Mouse (Mus musculus) megakaryocyte, embryonic 14.5 days (primary cell): ENCODE measurements at regions not wholly inside any gene's neighbourhood (a gene's known extent, or its start where the extent isn't known, plus 50 kb on each side); places are given as distances from the start of the nearest gene placed in this dataset.
"Not testable (repeated sequence)": the region's sequence is repeated elsewhere in the genome, so short reads cannot be mapped to it uniquely, and the experiment has no call there.

Source experiments
- H3K27me3 ChIP-seq: replicated peaks from 2 replicates; pipeline ENCODE3; 2012; ENCODE audit warnings: inconsistent platforms
- H3K36me3 ChIP-seq: replicated peaks from 2 replicates; pipeline ENCODE3; 2012; ENCODE audit warnings: low read length, inconsistent platforms, mixed read lengths
- H3K4me1 ChIP-seq: 2 replicates; pipeline ENCODE4 v1.6.1; 2012; ENCODE audit warnings: inconsistent platforms
- H3K4me3 ChIP-seq: replicated peaks from 2 replicates; pipeline ENCODE3; 2012; ENCODE audit warnings: moderate library complexity, mild to moderate bottlenecking, inconsistent platforms
- H3K9me3 ChIP-seq: 2 replicates; pipeline ENCODE4 v1.6.1; 2012; ENCODE audit warnings: inconsistent platforms
- FLI1 ChIP-seq: IDR thresholded peaks from 2 replicates; pipeline ENCODE4 v1.6.1; 2012; ENCODE audit warnings: low read length, inconsistent platforms, mixed read lengths
- GATA1 ChIP-seq: IDR thresholded peaks from 3 replicates; pipeline ENCODE4 v1.6.1; 2012; ENCODE audit warnings: mixed read lengths, low read length, inconsistent platforms, borderline replicate concordance

GRCm38 (mm10) chr3:36387431-36387830 lies 88.3 kb downstream of the Anxa5 start:
- TF ChIP-seq FLI1 (no peak), GATA1 (no peak)
- Histone ChIP-seq H3K9me3 (peaks cover 11% of the 10 kb centered on the region), H3K36me3 (no peaks in the 10 kb centered on the region), H3K4me1 (no peaks in the 10 kb centered on the region), H3K4me3 (no peak overlapping the region), H3K27me3 (no peaks in the 10 kb centered on the region)

GRCm38 (mm10) chr3:36383438-36383945 lies 92.2 kb downstream of the Anxa5 start:
- Histone ChIP-seq H3K4me3 (no peak overlapping the region), H3K4me1 (no peaks in the 10 kb centered on the region), H3K36me3 (no peaks in the 10 kb centered on the region), H3K9me3 (peaks cover 11% of the 10 kb centered on the region), H3K27me3 (no peaks in the 10 kb centered on the region)
- TF ChIP-seq FLI1 = no peak
- TF ChIP-seq GATA1 = no peak

GRCm38 (mm10) chr3:36381621-36382193 lies 94.0 kb downstream of the Anxa5 start:
- TF ChIP-seq GATA1 (no peak), FLI1 (no peak)
- Histone ChIP-seq H3K4me3 (no peak overlapping the region), H3K36me3 (no peaks in the 10 kb centered on the region), H3K9me3 (peaks cover 9% of the 10 kb centered on the region), H3K27me3 (no peaks in the 10 kb centered on the region), H3K4me1 (no peaks in the 10 kb centered on the region)

DNA sequence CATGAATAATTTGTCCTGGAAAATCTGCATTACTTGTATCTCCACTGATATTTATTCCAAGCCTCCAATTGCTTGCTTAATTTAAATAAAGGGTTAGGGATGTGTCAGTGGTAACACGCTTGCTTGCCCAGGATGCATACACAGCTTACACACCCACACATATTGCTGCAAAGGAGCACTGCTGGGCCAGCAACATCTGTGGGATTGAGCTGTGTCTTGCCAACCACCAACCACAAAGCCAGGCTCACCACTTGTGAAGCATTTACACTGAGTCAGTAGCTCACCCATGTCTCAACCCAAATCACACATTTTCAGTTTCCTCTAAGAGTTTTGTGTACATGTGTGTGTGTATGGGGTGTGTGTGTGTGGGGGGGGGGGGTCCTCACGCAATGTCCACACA lies 100.0 kb downstream of the Anxa5 start:
- H3K27me3 ChIP-seq = no peaks in the 10 kb centered on the region
- H3K4me1 ChIP-seq = no peaks in the 10 kb centered on the region; the same call in 1 of the 2 replicates
- TF ChIP-seq GATA1 (no peak), FLI1 (no peak)
- H3K4me3 ChIP-seq = no peak overlapping the region
- no peaks in the 10 kb centered on the region for H3K9me3 ChIP-seq
- no peaks in the 10 kb centered on the region for H3K36me3 ChIP-seq

DNA sequence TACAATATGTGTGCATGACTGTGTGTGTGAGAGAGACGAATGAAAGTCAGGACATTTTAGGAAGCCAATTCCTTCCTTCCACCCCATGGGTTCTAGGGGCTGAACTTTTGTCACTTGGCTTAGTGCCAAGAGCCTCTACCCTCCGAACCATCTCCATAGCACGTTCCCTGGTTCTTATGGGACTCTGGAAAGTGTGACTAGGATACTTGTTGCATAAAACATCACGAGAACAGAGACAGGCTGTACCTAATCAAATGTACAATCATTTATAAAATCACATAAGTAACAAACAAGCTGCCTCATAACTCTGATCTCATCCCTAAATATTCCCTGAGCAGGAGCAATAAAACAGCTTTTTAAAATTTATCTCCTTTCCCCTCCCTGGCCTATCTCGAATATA lies 100.8 kb downstream of the Anxa5 start:
- no peaks in the 10 kb centered on the region for H3K9me3 ChIP-seq
- no peak overlapping the region for H3K4me3 ChIP-seq
- no peaks in the 10 kb centered on the region; the same call in 1 of the 2 replicates for H3K4me1 ChIP-seq
- H3K36me3 ChIP-seq = no peaks in the 10 kb centered on the region
- TF ChIP-seq GATA1 (no peak), FLI1 (no peak)
- H3K27me3 ChIP-seq = no peaks in the 10 kb centered on the region

GRCm38 (mm10) chr3:36360933-36361332 lies 114.8 kb downstream of the Anxa5 start:
- no peaks in the 10 kb centered on the region for H3K4me1 ChIP-seq
- H3K36me3 ChIP-seq = no peaks in the 10 kb centered on the region
- H3K4me3 ChIP-seq = no peak overlapping the region
- no peaks in the 10 kb centered on the region for H3K27me3 ChIP-seq
- peaks cover 6% of the 10 kb centered on the region for H3K9me3 ChIP-seq
- TF ChIP-seq GATA1 (no peak), FLI1 (no peak)

DNA sequence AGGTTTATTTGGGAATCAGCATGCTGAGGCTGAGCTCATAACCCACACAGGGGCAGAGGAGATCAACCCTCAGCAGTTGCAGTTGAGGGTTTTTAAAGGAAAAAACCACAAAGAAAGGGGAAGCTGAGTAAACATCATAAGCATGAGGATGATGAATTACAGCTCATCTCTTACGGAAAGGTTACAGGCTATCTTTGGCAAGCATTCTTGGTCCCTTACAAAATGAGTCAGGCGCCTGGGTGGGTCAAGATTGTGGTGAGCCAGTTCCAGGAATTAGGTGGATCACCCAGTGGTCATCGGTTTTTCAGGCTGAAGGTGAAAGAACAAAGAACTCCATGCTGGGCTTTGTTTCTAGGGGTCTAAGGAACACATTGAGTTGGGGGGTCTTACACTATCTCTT lies 121.5 kb downstream of the Anxa5 start:
- H3K27me3 ChIP-seq, H3K9me3 ChIP-seq, H3K36me3 ChIP-seq, H3K4me1 ChIP-seq, H3K4me3 ChIP-seq: not testable (repeated sequence)

GRCm38 (mm10) chr3:36352032-36352742 lies 123.5 kb downstream of the Anxa5 start:
- no peaks in the 10 kb centered on the region for H3K36me3 ChIP-seq
- no peak overlapping the region for H3K4me3 ChIP-seq
- no peaks in the 10 kb centered on the region for H3K4me1 ChIP-seq
- peaks cover 8% of the 10 kb centered on the region for H3K9me3 ChIP-seq
- no peak for TF ChIP-seq GATA1
- TF ChIP-seq FLI1 = no peak
- H3K27me3 ChIP-seq = no peaks in the 10 kb centered on the region

DNA sequence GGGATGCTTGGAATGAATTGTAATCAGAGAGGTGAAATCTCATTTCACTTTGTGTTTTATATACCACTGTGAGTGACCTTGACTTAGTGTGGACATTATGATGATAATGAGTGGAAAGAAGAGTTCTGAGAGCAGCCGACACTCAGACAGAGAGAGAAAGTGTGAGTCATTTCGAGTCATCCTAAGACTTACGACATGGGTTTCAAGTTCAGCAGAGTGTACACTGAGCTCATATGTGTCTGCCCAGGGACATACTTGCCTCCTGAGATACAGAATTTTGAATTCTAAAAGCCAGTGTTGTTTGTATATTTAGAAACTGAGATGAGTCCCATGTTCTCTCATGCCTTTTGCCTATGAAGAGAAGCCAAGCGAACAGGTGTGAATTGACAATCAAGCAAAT lies 126.6 kb downstream of the Anxa5 start:
- Histone ChIP-seq H3K27me3 (no peaks in the 10 kb centered on the region), H3K4me1 (no peaks in the 10 kb centered on the region), H3K9me3 (peaks cover 5% of the 10 kb centered on the region), H3K4me3 (no peak overlapping the region), H3K36me3 (no peaks in the 10 kb centered on the region)
- TF ChIP-seq FLI1 (no peak), GATA1 (no peak)

DNA sequence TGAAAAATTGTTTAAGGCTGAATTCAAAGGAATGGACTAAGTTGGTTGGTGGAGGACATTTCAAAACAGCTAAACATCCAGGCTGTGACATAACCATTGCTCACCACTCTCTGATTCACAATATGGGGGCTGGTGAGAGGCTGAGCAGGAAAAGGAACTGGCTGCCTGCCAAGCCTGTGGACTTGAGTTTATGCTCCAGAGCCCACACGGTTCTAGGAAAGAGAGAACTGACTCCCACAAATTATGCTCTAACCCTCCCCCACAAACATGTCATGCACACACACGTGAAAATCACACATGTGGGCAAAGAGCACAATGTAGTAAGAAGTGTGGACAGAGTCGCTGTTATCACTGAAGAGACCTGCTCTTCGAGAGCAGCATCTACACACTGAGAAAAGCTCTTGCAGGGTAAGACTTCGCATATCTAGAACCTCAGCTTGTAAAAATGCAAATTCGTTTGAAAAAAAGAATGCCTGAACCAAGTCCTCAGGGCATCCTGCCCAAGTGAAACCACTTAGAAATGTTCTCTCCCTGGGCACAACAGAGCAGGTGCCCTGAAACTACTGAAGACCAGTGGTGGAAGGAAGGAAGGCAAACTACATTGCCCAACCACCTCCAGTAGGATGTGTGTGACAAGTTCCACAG lies 118.9 kb upstream of the Qrfpr start:
- no peak for TF ChIP-seq FLI1
- no peak for TF ChIP-seq GATA1
- H3K4me1 ChIP-seq = no peaks in the 10 kb centered on the region
- no peak overlapping the region for H3K4me3 ChIP-seq
- H3K36me3 ChIP-seq = no peaks in the 10 kb centered on the region
- H3K9me3 ChIP-seq = no peaks in the 10 kb centered on the region
- no peaks in the 10 kb centered on the region for H3K27me3 ChIP-seq
